Mouse (Mus musculus) E14TG2a.4 (cell line): ENCODE data around the gene Tmem121.

Source experiments
- CTCF ChIP-seq: conservative IDR thresholded peaks from 2 replicates; pipeline ENCODE4 v1.5.1; 2014; ENCODE audit warnings: low read length
- POU5F1 ChIP-seq: IDR thresholded peaks from 2 replicates; pipeline ENCODE4 v1.6.1; 2014; ENCODE audit warnings: low read length, borderline replicate concordance

DNA sequence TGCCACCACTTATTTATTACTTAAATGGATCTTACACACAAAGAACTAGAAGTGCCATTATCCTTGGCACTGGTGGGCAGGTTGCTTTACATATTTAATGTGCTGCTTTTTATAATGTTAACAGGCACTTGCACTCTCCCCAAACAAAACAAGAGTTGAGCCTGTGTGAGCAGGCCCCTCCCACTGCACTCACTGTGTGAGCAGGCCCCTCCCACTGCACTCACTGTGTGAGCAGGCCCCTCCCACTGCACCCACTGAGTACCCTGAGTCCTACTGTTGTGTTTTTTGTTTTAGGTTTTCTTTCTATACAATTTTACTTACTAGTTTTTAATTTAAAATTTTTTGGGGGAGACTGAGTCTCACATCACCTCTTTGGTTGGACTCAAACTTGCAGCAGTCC is 16.3 kb downstream of the Tmem121 start:
- TF ChIP-seq CTCF (no peak), POU5F1 (no peak)
